Mouse (Mus musculus) G1E-ER4 (cell line): ENCODE measurements around the gene Epas1. TPM values are rescaled to one million over a fixed set of nuclear protein-coding genes. Genes with fewer than 3 reads are reported as not detected.

Experiments
- GATA1 ChIP-seq: IDR thresholded peaks from one replicate; pipeline ENCODE4 v1.8.0; 2012; ENCODE audit warnings: low read length, inconsistent platforms
- polyA plus RNA-seq: library from polyadenylated mRNA; stranded (reverse); fragments of >175 nt; gene quantifications from 2 replicates; pipeline ENCODE4 v1.2.3, GENCODE M21; 2012

The Epas1 gene
- polyA plus RNA-seq, 1 experiment, result not detected

DNA sequence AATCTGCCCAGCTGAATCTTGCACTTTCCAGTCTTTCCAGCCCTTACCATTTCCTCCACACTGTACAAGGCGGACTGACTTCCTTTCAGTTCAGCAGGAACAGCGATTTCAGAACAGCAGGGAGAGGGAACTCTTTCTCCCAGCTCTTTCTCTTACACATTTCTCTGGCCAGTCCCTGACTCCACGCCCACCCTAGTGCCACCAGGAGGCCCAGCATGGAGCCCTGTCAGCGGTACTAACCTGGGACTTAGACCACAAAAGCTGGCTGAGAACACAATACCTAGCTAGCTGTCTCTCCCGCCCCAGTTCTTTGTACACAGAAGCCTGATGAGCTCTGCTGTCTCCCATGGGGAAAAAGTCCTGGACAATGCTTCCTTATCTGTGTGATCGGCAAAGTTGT, 8.6 kb upstream of the Epas1 start:
- TF ChIP-seq GATA1, result no peak

DNA sequence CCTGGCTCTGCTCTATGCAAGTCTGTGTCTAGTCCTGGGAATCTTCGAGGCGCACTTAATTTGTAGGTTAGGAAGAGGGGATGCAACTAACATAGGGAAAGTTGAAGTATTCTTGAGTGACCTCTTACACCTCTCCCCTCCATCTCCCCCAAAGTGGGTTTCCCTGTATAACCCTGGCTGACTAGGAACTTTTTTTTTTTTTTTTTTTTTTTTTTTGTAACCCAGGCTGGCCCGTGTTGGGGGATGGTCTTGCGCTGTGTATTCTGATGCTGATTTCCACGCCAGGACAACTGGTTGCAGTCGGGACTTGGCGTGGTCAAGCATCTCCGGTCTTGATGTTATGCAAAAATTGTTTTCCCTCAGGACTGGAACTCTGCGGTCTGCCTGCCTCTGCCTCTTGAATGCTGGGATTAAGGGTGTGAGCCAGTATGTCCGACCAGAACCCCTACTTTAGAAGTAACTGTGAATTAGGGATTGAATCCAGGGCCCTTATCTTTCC, 2.1 kb upstream of the Epas1 start:
- TF ChIP-seq GATA1, result no peak

- no peak for TF ChIP-seq GATA1
Measured at GRCm38 (mm10) chr17:86753931-86754805, 668 bp downstream of the Epas1 start.

GRCm38 (mm10) chr17:86754806-86755571, 1.5 kb downstream of the Epas1 start:
- TF ChIP-seq GATA1, result no peak

GRCm38 (mm10) chr17:86755581-86756195, 2.2 kb downstream of the Epas1 start:
- no peak for TF ChIP-seq GATA1

GRCm38 (mm10) chr17:86757621-86758020, 4.1 kb downstream of the Epas1 start:
- no peak for TF ChIP-seq GATA1

DNA sequence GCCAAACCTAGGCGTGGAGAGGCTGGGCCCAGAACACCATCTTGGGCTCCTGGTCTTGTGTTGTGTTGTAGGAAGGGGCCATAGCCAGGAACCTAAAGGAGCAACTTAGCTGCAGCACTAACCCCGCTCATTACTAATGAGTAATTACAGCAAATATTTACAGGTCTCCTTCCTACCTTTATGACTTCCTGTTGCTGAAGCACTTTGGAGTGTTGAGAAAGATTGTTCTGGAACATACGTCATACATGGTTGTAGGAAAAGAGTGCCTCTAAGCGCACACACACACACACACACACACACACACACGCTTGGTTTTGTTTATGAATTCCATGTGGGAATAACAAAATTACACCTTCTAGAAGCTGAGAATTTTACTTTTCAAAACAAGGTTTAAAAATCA, 8.4 kb downstream of the Epas1 start:
- no peak for TF ChIP-seq GATA1

DNA sequence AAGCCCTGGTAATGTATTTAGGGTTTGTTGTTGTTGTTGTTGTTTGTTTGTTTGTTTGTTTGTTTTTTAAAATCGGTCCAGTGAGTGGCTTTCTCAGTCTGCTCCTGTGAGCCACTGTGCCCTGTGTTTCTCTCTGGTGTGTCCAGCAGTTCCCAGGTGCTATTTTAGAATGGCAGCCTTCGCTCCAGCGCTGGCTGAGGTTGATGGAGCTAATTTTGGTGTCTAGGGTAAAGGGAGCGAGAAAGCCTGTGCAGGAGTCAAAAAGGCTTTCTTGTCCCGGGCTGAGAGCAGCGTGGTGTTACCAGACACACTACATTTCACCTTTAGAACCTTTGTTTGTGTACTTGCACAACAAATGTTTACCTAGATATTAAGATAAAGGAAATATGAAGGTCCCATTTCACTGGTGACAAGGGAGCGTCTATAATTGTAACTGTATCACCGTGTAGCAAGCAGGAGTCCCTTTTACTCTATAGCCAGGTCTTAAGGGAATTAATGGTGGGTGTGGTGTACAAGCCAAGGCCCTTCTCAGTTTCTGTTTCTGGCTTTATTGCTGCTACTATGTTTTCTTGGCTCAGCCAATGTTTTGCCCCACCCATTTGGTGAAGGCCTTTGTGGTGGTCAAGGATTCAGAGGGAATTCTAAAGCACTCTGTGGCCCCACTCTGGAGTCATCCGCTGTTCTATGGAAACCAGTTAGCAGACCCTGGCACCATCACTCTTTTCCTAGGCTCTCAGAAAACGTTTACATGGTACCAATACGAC, 9.2 kb downstream of the Epas1 start:
- TF ChIP-seq GATA1, result no peak

DNA sequence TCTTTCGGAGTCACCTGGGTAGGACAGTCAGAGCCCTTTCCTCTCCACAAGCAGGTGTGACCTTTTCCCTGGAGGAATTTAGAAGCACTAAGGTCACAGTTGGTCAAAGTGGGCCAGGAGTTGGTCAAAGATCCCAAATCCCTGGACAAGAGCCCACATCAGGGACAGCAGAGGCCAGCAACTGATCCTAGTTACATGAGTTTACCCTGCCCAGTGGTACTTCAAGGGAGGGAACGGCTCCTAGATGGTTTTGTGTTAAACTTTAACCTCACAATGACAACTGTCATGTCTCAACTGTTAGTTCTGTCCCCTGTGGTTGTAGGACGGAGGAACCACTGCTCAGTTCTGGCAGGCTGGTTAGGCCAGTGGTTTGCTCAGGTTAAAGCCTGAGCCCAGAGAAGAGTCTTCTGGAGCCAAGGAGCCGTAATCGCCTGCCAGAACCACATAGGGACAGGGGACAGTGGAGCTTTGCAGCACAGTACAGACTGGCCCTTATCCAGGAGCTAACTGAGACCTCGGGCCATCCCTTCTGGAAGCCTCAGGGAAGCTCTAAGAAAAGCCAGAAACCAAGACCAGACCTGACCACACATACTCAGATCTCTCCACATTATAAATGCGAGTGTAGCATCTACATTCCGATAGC, 12.4 kb downstream of the Epas1 start:
- no peak for TF ChIP-seq GATA1

DNA sequence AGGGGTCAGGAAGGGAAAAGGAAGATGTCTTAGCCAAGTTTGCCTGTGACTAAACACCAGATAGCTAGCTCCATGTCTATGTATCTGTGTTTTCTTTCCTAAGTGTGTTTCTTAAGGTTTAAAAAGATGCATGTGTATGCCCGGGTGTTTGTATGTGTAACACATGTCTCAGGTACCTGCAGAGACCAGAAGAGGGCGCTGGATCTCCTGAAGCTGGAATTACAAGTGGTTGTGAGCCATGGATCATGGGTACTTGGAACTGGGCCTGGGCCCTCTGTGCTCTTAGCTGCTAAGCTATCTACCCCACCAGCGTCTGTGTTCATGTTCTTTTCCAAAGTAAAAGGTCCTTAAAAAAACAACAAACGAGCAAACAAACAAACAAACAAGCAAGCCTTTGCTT, 12.9 kb downstream of the Epas1 start:
- TF ChIP-seq GATA1, result no peak

DNA sequence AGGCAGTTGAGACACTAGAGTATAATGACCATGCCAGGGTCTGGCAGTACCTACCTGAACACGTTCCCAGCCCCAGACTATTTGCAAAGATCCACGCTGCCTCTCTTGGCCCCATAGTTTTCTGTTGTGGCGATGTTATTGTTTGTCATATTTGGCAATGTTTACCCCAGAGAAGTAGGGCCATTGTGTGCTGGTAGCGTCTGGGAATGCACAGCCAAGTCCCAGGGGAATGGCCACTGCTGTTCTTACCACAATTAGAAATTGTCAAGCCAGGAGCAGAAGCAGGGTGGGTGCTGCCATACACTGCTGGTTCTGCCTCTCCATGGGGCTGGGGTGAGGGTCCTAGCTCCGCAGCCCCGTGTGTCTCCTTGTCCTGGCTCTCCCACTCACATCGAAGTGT, 15.1 kb downstream of the Epas1 start:
- TF ChIP-seq GATA1, result no peak

GRCm38 (mm10) chr17:86769330-86770211, 16.1 kb downstream of the Epas1 start:
- no peak for TF ChIP-seq GATA1

GRCm38 (mm10) chr17:86770848-86771247, 17.3 kb downstream of the Epas1 start:
- no peak for TF ChIP-seq GATA1

- TF ChIP-seq GATA1, result no peak
Measured at GRCm38 (mm10) chr17:86772035-86772434, 18.5 kb downstream of the Epas1 start.
